Mouse (Mus musculus) CH12.LX (cell line): Measurements from ENCODE around the gene Natd1.

Experiments used
- BHLHE40 ChIP-seq: IDR thresholded peaks from 2 replicates; pipeline ENCODE4 v1.6.1; 2011; ENCODE audit warnings: mild to moderate bottlenecking, low read depth, low read length, improper control_type of control experiment
- CTCF ChIP-seq, 2 experiments: IDR thresholded peaks in 1 of 2; conservative IDR thresholded peaks in 1 of 2; 2 replicates each; pipeline ENCODE4 v1.5.1; 2011 to 2012; ENCODE audit warnings: low read depth in 2 of 2, low read length in 2 of 2, improper control_type of control experiment in 1 of 2, inconsistent platforms in 1 of 2, mild to moderate bottlenecking in 1 of 2, moderate library complexity in 1 of 2
- EP300 ChIP-seq: IDR thresholded peaks from 2 replicates; pipeline ENCODE4 v1.6.1; 2011; ENCODE audit warnings: low read length, improper control_type of control experiment
- GABPA ChIP-seq: IDR thresholded peaks from 2 replicates; pipeline ENCODE4 v1.6.1; 2012; ENCODE audit warnings: low read depth, low read length, improper control_type of control experiment, inconsistent platforms; ENCODE audit not compliant: insufficient replicate concordance
- NRF1 ChIP-seq: IDR thresholded peaks from 2 replicates; pipeline ENCODE4 v1.6.1; 2014; ENCODE audit warnings: low read depth, mild to moderate bottlenecking, inconsistent platforms, low read length, improper control_type of control experiment, moderate library complexity
- POLR2A ChIP-seq: IDR thresholded peaks from 2 replicates; pipeline ENCODE4 v1.6.1; 2011; ENCODE audit warnings: low read depth, mild to moderate bottlenecking, improper control_type of control experiment, low read length
- TBP ChIP-seq: conservative IDR thresholded peaks from 2 replicates; pipeline ENCODE4 v1.6.1; 2011; ENCODE audit warnings: low read depth, low read length, improper control_type of control experiment
- TCF12 ChIP-seq: IDR thresholded peaks from 2 replicates; pipeline ENCODE4 v1.6.1; 2014; ENCODE audit warnings: low read depth, mild to moderate bottlenecking, inconsistent platforms, low read length, improper control_type of control experiment
- USF1 ChIP-seq: IDR thresholded peaks from 2 replicates; pipeline ENCODE4 v1.6.1; 2014; ENCODE audit warnings: low read depth, mild to moderate bottlenecking, inconsistent platforms, low read length, improper control_type of control experiment
- USF2 ChIP-seq: conservative IDR thresholded peaks from 2 replicates; pipeline ENCODE4 v1.6.1; 2011; ENCODE audit warnings: low read depth, low read length, improper control_type of control experiment
- ZNF384 ChIP-seq: IDR thresholded peaks from 2 replicates; pipeline ENCODE4 v1.6.1; 2012; ENCODE audit warnings: low read depth, low read length, improper control_type of control experiment, inconsistent platforms

GRCm38 (mm10) chr11:60952362-60952761 is 37.8 kb upstream of the Natd1 start:
- no peak for TF ChIP-seq POLR2A
- TF ChIP-seq CTCF (conservative IDR thresholded peaks at IDR 0.05 in 1 of 2, IDR thresholded peaks at IDR 0.05 in 1 of 2; ENCODE audit: low read depth in 2 of 2, low read length in 2 of 2) = no peak
- TF ChIP-seq NRF1 = no peak
- TF ChIP-seq BHLHE40 = no peak
- no peak for TF ChIP-seq TCF12
- no peak for TF ChIP-seq ZNF384
- TF ChIP-seq USF1 = no peak
- no peak for TF ChIP-seq EP300
- no peak for TF ChIP-seq TBP
- TF ChIP-seq GABPA = no peak
- no peak for TF ChIP-seq USF2
